Mouse (Mus musculus) hindbrain, embryonic 12.5 days (tissue): ENCODE measurements around the gene Gm5039. TPM values are rescaled to one million over a fixed set of nuclear protein-coding genes. Genes with fewer than 3 reads are reported as not detected.
"Not testable (repeated sequence)": the region's sequence is repeated elsewhere in the genome, so short reads cannot be mapped to it uniquely, and the experiment has no call there.

Experiments used
- ATAC-seq: fragments of 200-750 bp; cut with Nextera tagmentation; 2 replicates; pipeline ENCODE4 v1.8.0; 2017; ENCODE audit warnings: moderate TSS enrichment; ENCODE audit not compliant: low FRiP score
- H3K27ac ChIP-seq: fragments of 300-500 bp; sonication (generic); 2 replicates; pipeline ENCODE4 v1.5.1; 2016; ENCODE audit warnings: mild to moderate bottlenecking
- H3K27me3 ChIP-seq: fragments of 300-500 bp; sonication (generic); 2 replicates; pipeline ENCODE4 v1.6.1; 2016; ENCODE audit warnings: mild to moderate bottlenecking
- H3K36me3 ChIP-seq: fragments of 300-500 bp; sonication (generic); 2 replicates; pipeline ENCODE4 v1.6.1; 2016; ENCODE audit warnings: mild to moderate bottlenecking
- H3K4me1 ChIP-seq: fragments of 300-500 bp; sonication (generic); 2 replicates; pipeline ENCODE4 v1.6.1; 2016
- H3K4me2 ChIP-seq: fragments of 300-500 bp; sonication (generic); replicated peaks from 2 replicates; pipeline ENCODE4 v1.6.1; 2016; ENCODE audit warnings: mild to moderate bottlenecking
- H3K4me3 ChIP-seq: fragments of 300-500 bp; sonication (generic); 2 replicates; pipeline ENCODE4 v1.5.1; 2016; ENCODE audit warnings: mild to moderate bottlenecking
- H3K9ac ChIP-seq: fragments of 300-500 bp; sonication (generic); 2 replicates; pipeline ENCODE4 v1.6.1; 2016; ENCODE audit warnings: mild to moderate bottlenecking, moderate library complexity
- H3K9me3 ChIP-seq: fragments of 300-500 bp; sonication (generic); replicated peaks from 2 replicates; pipeline ENCODE4 v1.6.1; 2016; ENCODE audit warnings: mild to moderate bottlenecking
- WGBS: fragments of 180-500 bp; shearing (Covaris S2); methylation state at CpG from one replicate; pipeline ENCODE4 v1.1.7; 2016; 5-methylcytosine and 5-hydroxymethylcytosine counted together
- polyA plus RNA-seq: library from polyadenylated mRNA; unstranded; fragments of >200 nt; fragmentation: Nextera tagmentation; extraction: Ambion mirVana; gene quantifications from 2 replicates; pipeline ENCODE4 v1.2.1, GENCODE M21; 2016

Gene Gm5039
- not detected in 2 replicates for polyA plus RNA-seq

DNA sequence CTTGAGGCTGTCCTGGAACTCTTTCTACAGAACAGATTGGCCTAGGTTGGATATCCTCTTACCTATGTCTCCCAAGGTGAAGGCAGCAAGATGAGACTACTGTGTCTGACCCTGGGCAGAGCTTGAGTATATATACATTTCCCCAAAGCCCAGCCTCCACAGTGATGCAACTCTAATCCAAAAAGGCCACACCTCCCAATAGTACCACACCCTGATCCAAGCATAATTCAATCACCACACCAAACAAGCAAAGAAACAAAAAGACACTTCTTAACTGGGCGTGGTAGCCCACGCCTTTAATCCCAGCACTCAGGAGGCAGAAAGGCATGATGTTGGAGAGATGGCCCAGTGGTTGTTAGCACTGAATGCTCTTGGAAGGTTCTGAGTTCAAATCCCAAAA is at the start of gene Gm5039:
Gene Gm5039, minus strand, starts transcription at position 101 of the 400 bp plus-strand sequence.
- not testable (repeated sequence) for H3K9ac ChIP-seq, H3K27me3 ChIP-seq, H3K36me3 ChIP-seq, H3K4me2 ChIP-seq, H3K4me3 ChIP-seq, H3K9me3 ChIP-seq, H3K27ac ChIP-seq, H3K4me1 ChIP-seq, ATAC-seq
- 90% methylated on average over 2 of the region's 2 CpGs for WGBS

- 0 out of 2 replicates have a peak, but pooled peaks have one; percentile 52 for ATAC-seq
- H3K9me3 ChIP-seq: no peaks in the 10 kb centered on the region
- WGBS: 65% methylated on average over 5 of the region's 5 CpGs
- no peak overlapping the region for H3K4me2 ChIP-seq
- no peak overlapping the region for H3K4me3 ChIP-seq
- H3K27me3 ChIP-seq: no peaks in the 10 kb centered on the region
- peaks cover 8% of the 10 kb centered on the region for H3K4me1 ChIP-seq
- no peaks in the 10 kb centered on the region for H3K36me3 ChIP-seq
- H3K9ac ChIP-seq: no peak overlapping the region
- no peak overlapping the region for H3K27ac ChIP-seq
Observed at GRCm38 (mm10) chr12:88372018-88372417, 48.2 kb upstream of the Gm5039 start.

DNA sequence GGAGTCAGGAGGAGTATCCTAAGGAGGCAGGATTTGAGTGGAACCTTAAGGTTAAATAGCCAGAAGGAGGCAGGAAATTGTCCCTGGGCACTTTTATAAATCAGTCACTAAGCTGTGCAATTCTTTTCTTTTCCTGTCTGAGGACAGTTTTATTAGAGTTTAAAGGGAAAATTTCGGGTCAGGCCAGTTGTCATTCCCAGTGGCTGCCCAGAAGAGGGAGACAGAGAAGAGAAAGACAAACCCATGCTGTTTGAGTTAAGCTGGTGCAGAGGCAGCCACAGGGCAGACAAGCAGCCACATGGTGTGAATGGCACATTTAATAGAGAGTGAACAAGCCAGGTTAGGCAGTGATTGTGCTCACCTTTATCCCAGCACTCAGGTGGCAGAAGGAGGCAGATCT is 46.5 kb upstream of the Gm5039 start:
- not testable (repeated sequence) for H3K4me2 ChIP-seq, H3K4me3 ChIP-seq, H3K9ac ChIP-seq, H3K36me3 ChIP-seq, H3K27ac ChIP-seq, H3K9me3 ChIP-seq, H3K4me1 ChIP-seq, ATAC-seq, H3K27me3 ChIP-seq
- WGBS: 7% methylated on average over 1 of the region's 1 CpGs

DNA sequence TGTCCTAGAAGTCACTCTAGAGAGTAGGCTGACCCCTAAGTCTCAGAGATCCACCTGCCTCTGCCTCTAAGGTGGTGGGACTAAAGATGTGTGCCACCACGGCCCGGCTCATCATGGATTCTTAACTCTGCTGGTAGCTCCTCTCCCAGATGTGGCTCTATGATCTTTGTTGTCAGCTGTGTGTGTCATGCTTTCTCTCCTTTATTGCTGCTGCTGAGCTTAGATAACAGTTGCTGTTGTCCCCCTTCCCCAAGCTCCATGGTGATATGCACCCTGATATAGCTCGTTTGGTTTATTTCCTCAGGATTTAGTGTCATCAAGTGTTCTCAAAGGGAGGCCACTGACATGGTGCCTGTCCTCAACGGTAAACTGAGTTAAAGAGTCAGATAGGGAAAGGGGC is 45.9 kb upstream of the Gm5039 start:
- not testable (repeated sequence) for H3K9me3 ChIP-seq, ATAC-seq, H3K9ac ChIP-seq, H3K36me3 ChIP-seq, H3K4me3 ChIP-seq, H3K27me3 ChIP-seq, H3K4me2 ChIP-seq, H3K27ac ChIP-seq, H3K4me1 ChIP-seq
- WGBS: 80% methylated on average over 4 of the region's 4 CpGs

GRCm38 (mm10) chr12:88368618-88369017 is 44.8 kb upstream of the Gm5039 start:
- no peaks in the 10 kb centered on the region for H3K36me3 ChIP-seq
- no peak overlapping the region for H3K9ac ChIP-seq
- no peak overlapping the region for H3K4me3 ChIP-seq
- ATAC-seq: no peak
- peaks cover 8% of the 10 kb centered on the region for H3K4me1 ChIP-seq
- no peak overlapping the region for H3K27ac ChIP-seq
- WGBS: 90% methylated on average over 4 of the region's 4 CpGs
- H3K4me2 ChIP-seq: no peak overlapping the region
- no peaks in the 10 kb centered on the region for H3K9me3 ChIP-seq
- no peaks in the 10 kb centered on the region for H3K27me3 ChIP-seq

GRCm38 (mm10) chr12:88367673-88368072 is 43.8 kb upstream of the Gm5039 start:
- no peaks in the 10 kb centered on the region for H3K9me3 ChIP-seq
- H3K9ac ChIP-seq: no peak overlapping the region
- ATAC-seq: no peak
- 88% methylated on average over 4 of the region's 4 CpGs for WGBS
- no peak overlapping the region for H3K4me3 ChIP-seq
- H3K4me2 ChIP-seq: no peak overlapping the region
- H3K36me3 ChIP-seq: no peaks in the 10 kb centered on the region
- peaks cover 8% of the 10 kb centered on the region for H3K4me1 ChIP-seq
- H3K27ac ChIP-seq: no peak overlapping the region
- no peaks in the 10 kb centered on the region for H3K27me3 ChIP-seq

DNA sequence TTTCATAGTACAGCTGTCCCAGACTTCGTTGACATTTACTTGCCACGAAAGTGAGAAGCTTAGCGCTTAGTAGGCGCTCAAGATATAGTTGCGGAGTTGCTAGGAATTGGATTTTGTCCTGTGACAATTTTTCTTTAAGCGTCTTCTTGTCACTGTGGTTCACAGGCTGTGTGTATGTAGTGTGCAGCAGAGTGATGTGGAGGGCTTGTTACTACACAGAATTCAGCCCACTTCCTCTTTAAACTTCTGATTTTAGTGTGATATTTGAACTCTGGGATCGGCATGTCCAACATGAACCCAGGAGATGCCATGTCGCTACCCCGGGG is 37.3 kb upstream of the Gm5039 start:
- Histone ChIP-seq H3K27me3 (no peaks in the 10 kb centered on the region), H3K4me2 (peak overlapping the region; percentile 78), H3K4me3 (peak overlapping the region; percentile 72), H3K4me1 (peaks cover 5% of the 10 kb centered on the region), H3K36me3 (no peaks in the 10 kb centered on the region), H3K27ac (no peak overlapping the region), H3K9ac (peak overlapping the region; percentile 77), H3K9me3 (no peaks in the 10 kb centered on the region)
- ATAC-seq: no peak
- 54% methylated on average over 9 of the region's 9 CpGs for WGBS

DNA sequence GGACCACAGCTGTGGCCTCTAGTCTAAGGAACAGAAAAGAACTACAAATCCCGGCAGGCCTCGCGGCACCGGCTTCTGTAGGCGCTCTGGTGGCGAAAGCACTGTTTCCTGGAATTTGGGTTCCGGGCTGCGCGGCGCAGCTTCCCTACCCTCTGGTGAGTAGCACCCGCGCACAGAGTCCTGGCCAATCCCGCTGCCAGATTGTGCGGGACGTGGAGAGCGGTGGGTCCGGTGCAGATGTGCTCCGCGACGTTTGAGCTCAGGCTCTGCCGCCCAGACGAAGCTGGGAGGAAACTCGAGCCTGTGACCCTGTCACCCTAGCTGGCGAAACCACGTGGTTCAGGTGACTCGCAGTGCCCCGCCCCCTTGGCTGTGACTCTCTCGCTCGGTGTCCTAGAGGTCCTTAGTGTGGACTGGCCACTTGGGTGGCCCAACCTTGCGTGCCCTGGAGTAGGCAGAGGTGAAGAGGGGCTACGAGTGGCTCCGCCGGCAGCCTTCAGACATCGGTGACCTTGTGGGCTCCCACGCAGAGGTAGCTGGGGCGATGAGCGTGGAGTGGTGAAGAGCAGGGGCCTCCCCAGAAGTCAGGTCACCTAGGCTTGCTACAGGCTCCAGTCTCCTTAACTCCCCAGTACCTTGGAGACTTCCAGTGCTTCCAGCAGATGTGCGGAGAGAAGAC is 36.8 kb upstream of the Gm5039 start, which contains the start of gene Adck1:
Gene Adck1, plus strand, starts transcription at position 114 of the 679 bp plus-strand sequence.
- ATAC-seq: peak; percentile 97
- H3K27ac ChIP-seq: peak within 1 kb of the TSS; percentile 72

DNA sequence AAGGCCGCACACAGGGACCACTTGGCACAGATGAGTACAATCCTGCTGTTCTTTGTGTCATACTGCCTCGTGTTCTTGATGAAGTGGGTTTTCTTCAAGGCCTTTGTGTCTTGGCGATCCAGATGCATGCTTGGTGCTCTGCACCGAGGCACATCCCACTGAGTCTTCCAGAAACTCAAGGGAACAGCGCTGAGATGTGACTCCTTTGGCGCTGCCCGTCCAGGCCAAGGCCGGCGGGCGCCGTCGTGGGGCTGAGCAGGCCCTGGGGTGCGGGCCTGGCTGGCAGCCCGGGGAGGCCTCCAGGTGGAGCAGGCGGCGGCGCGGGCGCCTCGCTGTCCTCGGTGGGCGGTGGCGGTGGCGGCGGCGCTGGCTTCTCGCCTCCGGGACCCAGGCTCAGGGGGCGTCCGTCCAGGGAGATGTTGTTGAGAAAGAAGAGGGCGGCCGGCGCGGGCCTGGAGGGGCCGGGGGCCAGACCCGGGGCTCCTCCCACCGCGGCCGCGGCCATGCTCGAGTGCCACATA is 30.4 kb upstream of the Gm5039 start:
- Histone ChIP-seq H3K4me3 (peak overlapping the region; percentile 31), H3K9me3 (no peaks in the 10 kb centered on the region), H3K36me3 (no peaks in the 10 kb centered on the region), H3K27me3 (no peaks in the 10 kb centered on the region), H3K9ac (peak overlapping the region; percentile 47), H3K4me1 (0 out of 2 replicates have a peak, but pooled peaks cover 4% of the 10 kb centered on the region), H3K4me2 (peak overlapping the region; percentile 49), H3K27ac (no peak overlapping the region)
- ATAC-seq: no peak
- WGBS: 20% methylated on average over 37 of the region's 41 CpGs

More for the DNA sequence above, 36.8 kb upstream of the Gm5039 start, which contains the start of gene Adck1:
- no peaks in the 10 kb centered on the region for H3K9me3 ChIP-seq
- H3K4me1 ChIP-seq: peaks cover 5% of the 10 kb centered on the region
- H3K9ac ChIP-seq: peak within 1 kb of the TSS; percentile 77
- H3K36me3 ChIP-seq: no peaks in the 10 kb centered on the region
- WGBS: 1% methylated on average over 38 of the region's 38 CpGs
- H3K4me2 ChIP-seq: peak within 1 kb of the TSS; percentile 78
- H3K4me3 ChIP-seq: peak within 1 kb of the TSS; percentile 72
- no peaks in the 10 kb centered on the region for H3K27me3 ChIP-seq

DNA sequence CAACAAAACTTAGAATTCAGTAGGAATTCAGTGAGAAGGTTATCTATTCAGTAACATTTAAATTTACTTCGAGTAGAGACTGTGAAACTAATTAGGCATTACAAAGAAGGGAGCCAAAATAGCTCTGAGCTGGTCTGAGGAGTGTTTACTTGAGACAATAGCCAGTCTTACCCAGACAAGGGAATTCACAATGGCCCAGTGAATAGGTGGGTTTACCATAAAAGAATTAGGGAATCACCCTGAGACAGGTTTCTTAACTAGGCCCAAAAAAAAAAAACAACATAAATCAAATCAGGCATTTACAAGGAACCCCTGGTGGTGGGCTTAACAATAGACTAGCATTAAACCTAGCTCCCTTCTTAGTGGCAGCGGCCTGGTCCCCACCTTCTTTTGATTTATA is 17.5 kb upstream of the Gm5039 start:
- H3K27me3 ChIP-seq, H3K4me3 ChIP-seq, ATAC-seq, H3K9me3 ChIP-seq, H3K36me3 ChIP-seq, H3K9ac ChIP-seq, H3K4me1 ChIP-seq, H3K4me2 ChIP-seq, H3K27ac ChIP-seq: not testable (repeated sequence)
- WGBS: 38% methylated on average over 2 of the region's 2 CpGs

GRCm38 (mm10) chr12:88336662-88337413 is 13.0 kb upstream of the Gm5039 start:
- H3K4me2 ChIP-seq, H3K9ac ChIP-seq, H3K36me3 ChIP-seq, H3K4me1 ChIP-seq, H3K9me3 ChIP-seq, H3K4me3 ChIP-seq, ATAC-seq, H3K27me3 ChIP-seq, H3K27ac ChIP-seq: not testable (repeated sequence)
- WGBS: 80% methylated on average over 4 of the region's 4 CpGs

DNA sequence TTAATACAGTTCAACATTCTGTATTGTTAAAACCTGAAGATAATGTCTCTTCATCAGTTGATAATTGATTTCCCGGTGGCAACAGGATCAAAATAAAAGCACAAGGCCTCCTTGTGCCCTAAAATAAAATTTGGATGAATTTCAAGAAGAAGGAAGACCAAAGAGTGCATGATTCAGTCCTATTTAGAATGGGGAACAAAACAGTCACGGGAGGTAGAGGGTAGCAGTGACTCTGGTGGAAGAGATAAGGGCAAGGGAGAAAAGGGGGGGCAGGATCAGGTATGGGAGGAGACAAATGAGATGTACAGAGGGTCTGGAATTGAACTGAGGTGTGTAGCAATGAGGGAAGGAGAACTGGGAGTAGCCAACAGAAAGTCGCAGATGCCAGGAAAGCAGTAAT is 9.3 kb downstream of the Gm5039 start:
- Histone ChIP-seq H3K9ac (no peak overlapping the region), H3K4me2 (no peak overlapping the region), H3K27ac (no peak overlapping the region), H3K9me3 (no peaks in the 10 kb centered on the region), H3K36me3 (no peaks in the 10 kb centered on the region), H3K27me3 (no peaks in the 10 kb centered on the region), H3K4me1 (no peaks in the 10 kb centered on the region), H3K4me3 (no peak overlapping the region)
- ATAC-seq: no peak
- WGBS: 82% methylated on average over 3 of the region's 3 CpGs
